Mouse (Mus musculus): Measurements from ENCODE around the gene Ablim2.

DNA sequence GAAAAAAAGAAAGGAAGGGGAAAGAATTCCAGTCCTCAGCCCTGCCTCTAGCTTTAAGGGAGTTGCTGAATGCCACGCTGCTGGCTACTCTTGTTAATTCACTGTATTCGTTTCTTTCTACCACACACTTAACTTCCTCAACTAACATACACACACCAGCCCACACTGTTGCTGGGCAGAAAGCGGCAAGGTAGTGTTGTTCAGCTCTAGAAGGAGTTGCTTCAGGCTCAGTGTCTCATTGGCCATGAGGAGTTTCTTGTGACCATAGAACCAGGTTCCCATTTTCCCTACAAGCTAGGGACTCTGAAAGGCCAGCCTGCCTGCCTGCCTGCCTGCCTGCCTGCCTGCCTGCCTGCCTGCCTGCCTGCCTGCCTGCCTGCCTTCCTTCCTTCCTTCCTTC lies 141.3 kb downstream of the Ablim2 start:
- TF ChIP-seq CTCF (IDR thresholded peaks at IDR 0.05; ENCODE audit: insufficient read depth, low read depth, low read length), result no peak
- no peak for TF ChIP-seq POLR2A (IDR thresholded peaks at IDR 0.05; ENCODE audit: insufficient read depth, low read depth, low read length)
